Mouse (Mus musculus): Measurements from ENCODE around the gene Rpl12.

GRCm38 (mm10) chr2:32969326-32969725 lies 8.0 kb downstream of the Rpl12 start:
- TF ChIP-seq POLR2A (IDR thresholded peaks at IDR 0.05; ENCODE audit: borderline replicate concordance, low read depth, low read length), result no peak
- no peak for TF ChIP-seq CTCF (IDR thresholded peaks at IDR 0.05; ENCODE audit: low read depth, low read length)

Data from bone marrow macrophage, adult 2 months (primary cell).